Mouse (Mus musculus): Measurements from ENCODE around the gene Atp6v1g1.

The Atp6v1g1 gene

GRCm38 (mm10) chr4:63579649-63580048 lies 35.1 kb downstream of the Atp6v1g1 start:
- no peak for DNase-seq (ENCODE audit: extremely low read depth, insufficient read length, low spot score)

GRCm38 (mm10) chr4:63580078-63580477 lies 35.5 kb downstream of the Atp6v1g1 start:
- DNase-seq (ENCODE audit: extremely low read depth, insufficient read length, low spot score) = no peak

DNA sequence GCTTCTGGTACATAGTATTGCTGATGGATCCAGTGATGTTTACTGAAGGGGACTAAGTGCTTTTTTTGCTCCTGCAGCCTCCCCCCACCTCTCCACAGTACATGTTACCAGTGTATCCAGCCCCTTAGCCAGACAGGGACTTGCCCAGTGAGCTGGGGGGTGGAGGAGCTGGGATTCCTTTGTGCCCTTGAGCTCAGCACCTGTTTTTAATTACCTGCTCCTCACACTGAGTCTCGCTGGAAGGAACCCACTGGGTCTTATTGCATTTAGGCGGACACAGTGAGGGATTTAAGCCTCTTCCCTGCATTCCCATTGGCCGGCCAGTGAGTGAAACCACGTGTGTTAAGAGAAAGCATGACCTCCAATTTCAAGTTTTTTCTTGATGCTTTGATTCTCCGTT lies 38.0 kb downstream of the Atp6v1g1 start:
- DNase-seq (ENCODE audit: extremely low read depth, insufficient read length, low spot score) = no peak

GRCm38 (mm10) chr4:63585216-63585615 lies 40.6 kb downstream of the Atp6v1g1 start:
- no peak for DNase-seq (ENCODE audit: extremely low read depth, insufficient read length, low spot score)

DNA sequence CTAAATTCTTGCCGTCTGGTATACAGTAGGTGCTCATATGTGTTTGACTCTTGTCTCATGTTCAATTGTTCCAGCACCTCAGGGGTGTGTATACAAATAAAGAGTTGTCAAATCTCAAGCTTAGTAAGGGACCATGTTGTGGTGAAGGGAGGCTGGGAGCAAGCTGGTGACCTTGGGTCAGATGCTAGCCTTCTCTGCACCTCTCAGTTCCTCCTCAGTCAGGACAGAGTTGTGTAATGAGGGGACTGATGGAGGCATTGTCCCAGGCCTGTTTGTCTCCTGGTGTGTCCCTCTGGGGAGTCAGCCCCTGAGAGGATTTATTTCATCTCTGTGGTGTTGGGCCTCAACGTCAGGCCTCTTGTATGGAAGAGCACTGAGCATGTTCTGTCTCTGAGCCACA lies 41.7 kb downstream of the Atp6v1g1 start:
- DNase-seq (ENCODE audit: extremely low read depth, insufficient read length, low spot score) = no peak

GRCm38 (mm10) chr4:63589987-63590386 lies 45.4 kb downstream of the Atp6v1g1 start:
- DNase-seq (ENCODE audit: extremely low read depth, insufficient read length, low spot score) = no peak

GRCm38 (mm10) chr4:63590538-63590937 lies 46.0 kb downstream of the Atp6v1g1 start:
- no peak for DNase-seq (ENCODE audit: extremely low read depth, insufficient read length, low spot score)

DNA sequence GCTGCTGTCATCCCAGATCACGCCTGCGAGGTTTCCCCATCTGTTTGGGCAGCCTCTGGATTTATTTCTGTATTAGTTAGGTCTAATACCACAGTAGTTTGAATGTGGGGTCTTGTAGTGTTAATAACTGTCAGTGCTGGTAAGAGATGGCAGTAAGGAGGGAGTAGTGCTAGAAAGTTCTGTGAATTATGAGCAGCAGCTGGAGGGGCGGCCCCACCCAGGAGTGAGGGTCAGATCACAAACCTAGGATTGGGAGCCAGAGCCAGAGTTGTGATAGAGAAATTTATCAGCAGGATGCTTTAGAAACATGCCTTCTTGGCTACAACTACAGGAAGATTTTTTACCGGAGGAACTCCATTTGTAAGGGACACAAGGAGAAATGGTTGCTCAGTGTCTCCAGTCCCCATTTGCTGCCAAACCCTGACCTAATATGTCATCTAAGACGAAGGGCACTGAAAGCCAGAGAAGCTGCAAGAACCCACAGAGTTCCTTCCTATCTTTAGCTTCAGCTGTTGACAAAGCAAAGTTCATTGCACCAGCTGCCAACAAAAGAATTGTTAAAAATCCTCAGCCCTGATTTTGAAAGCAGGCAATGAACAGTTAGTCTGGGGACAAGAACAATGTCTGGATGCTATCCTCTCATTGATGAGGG lies 50.0 kb downstream of the Atp6v1g1 start:
- no peak for DNase-seq (ENCODE audit: extremely low read depth, insufficient read length, low spot score)

- no peak for DNase-seq (ENCODE audit: extremely low read depth, insufficient read length, low spot score)
Observed at GRCm38 (mm10) chr4:63595259-63595658, 50.7 kb downstream of the Atp6v1g1 start.

- no peak for DNase-seq (ENCODE audit: extremely low read depth, insufficient read length, low spot score)
Observed at GRCm38 (mm10) chr4:63596010-63596409, 51.4 kb downstream of the Atp6v1g1 start.
